Mouse (Mus musculus) limb, embryonic 11.5 days (tissue): ENCODE data around the gene Rarres2. TPM values are rescaled to one million over a fixed set of nuclear protein-coding genes. Genes with fewer than 3 reads are reported as not detected.

Experiments used
- ATAC-seq: fragments of 200-750 bp; cut with Nextera tagmentation; 2 replicates; pipeline ENCODE4 v1.8.0; 2017; ENCODE audit warnings: low read depth; ENCODE audit not compliant: insufficient number of reproducible peaks, low FRiP score, low TSS enrichment
- DNase-seq: peaks from one replicate; pipeline ENCODE4 v3.0.0-alpha.2; 2015; ENCODE audit warnings: low spot score
- H3K27ac ChIP-seq: fragments of 300-500 bp; sonication (generic); replicated peaks from 2 replicates; pipeline ENCODE4 v1.5.1; 2014; ENCODE audit warnings: low read depth, mild to moderate bottlenecking, low read length
- H3K27me3 ChIP-seq: fragments of 300-500 bp; sonication (generic); 2 replicates; pipeline ENCODE4 v1.6.1; 2014; ENCODE audit warnings: mild to moderate bottlenecking, low read length, mixed read lengths; ENCODE audit not compliant: control insufficient read depth, insufficient read depth
- H3K36me3 ChIP-seq: fragments of 300-500 bp; sonication (generic); 2 replicates; pipeline ENCODE4 v1.6.1; 2014; ENCODE audit warnings: mild to moderate bottlenecking, low read length, moderate library complexity, mixed read lengths; ENCODE audit not compliant: control insufficient read depth, insufficient read depth
- H3K4me1 ChIP-seq: fragments of 300-500 bp; sonication (generic); 2 replicates; pipeline ENCODE4 v1.6.1; 2014; ENCODE audit warnings: low read length, mixed read lengths; ENCODE audit not compliant: control insufficient read depth, insufficient read depth
- H3K4me2 ChIP-seq: fragments of 300-500 bp; sonication (generic); 2 replicates; pipeline ENCODE4 v1.6.1; 2014; ENCODE audit warnings: low read depth, mild to moderate bottlenecking, moderate library complexity; ENCODE audit not compliant: severe bottlenecking
- H3K4me3 ChIP-seq: fragments of 300-500 bp; sonication (generic); 2 replicates; pipeline ENCODE4 v1.5.1; 2014; ENCODE audit warnings: low read depth, low read length
- H3K9ac ChIP-seq: fragments of 300-500 bp; sonication (generic); 2 replicates; pipeline ENCODE4 v1.6.1; 2014; ENCODE audit warnings: mild to moderate bottlenecking, low read length
- H3K9me3 ChIP-seq: fragments of 300-500 bp; sonication (generic); 2 replicates; pipeline ENCODE4 v1.6.1; 2016; ENCODE audit warnings: low read length; ENCODE audit not compliant: control insufficient read depth
- WGBS: fragments of 180-500 bp; shearing (Covaris S2); extraction: QIAGEN DNeasy Blood & Tissue Kit; methylation state at CpG from one replicate; pipeline ENCODE4 v1.1.7; 2014; 5-methylcytosine and 5-hydroxymethylcytosine counted together
- polyA plus RNA-seq: library from polyadenylated mRNA; unstranded; fragments of >200 nt; fragmentation: Nextera tagmentation; extraction: Ambion mirVana; gene quantifications from 2 replicates; pipeline ENCODE4 v1.2.1, GENCODE M21; 2014

The Rarres2 gene
- polyA plus RNA-seq, 1 experiment from 2014 or later: 5.6 TPM

DNA sequence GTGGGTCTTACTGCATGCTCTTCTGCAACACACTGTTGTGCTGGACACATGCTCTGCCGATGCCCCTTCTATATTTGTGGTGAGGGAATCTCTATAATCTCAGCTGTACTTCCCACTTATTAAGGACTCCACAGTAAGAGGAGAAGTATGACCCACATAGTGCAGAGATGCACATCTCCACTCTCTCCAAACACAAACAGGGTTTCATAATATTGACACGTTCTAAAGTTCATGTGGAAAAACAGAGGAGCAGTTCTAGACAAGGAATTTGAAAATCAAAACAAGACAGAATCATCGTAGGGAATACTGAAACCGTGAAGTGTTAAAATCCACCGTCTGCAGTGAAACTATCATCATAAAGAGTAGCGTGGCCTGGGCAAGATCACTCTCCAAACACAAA is 19.3 kb upstream of the Rarres2 start:
- Histone ChIP-seq H3K9ac (no peak overlapping the region), H3K36me3 (peaks cover 12% of the 10 kb centered on the region), H3K4me3 (no peak overlapping the region), H3K4me2 (no peak overlapping the region), H3K4me1 (peaks cover 12% of the 10 kb centered on the region), H3K27ac (no peak overlapping the region), H3K9me3 (peaks cover 9% of the 10 kb centered on the region), H3K27me3 (no peaks in the 10 kb centered on the region)
- WGBS: 90% methylated on average over 6 of the region's 6 CpGs
- DNase-seq (no peak), ATAC-seq (no peak)

DNA sequence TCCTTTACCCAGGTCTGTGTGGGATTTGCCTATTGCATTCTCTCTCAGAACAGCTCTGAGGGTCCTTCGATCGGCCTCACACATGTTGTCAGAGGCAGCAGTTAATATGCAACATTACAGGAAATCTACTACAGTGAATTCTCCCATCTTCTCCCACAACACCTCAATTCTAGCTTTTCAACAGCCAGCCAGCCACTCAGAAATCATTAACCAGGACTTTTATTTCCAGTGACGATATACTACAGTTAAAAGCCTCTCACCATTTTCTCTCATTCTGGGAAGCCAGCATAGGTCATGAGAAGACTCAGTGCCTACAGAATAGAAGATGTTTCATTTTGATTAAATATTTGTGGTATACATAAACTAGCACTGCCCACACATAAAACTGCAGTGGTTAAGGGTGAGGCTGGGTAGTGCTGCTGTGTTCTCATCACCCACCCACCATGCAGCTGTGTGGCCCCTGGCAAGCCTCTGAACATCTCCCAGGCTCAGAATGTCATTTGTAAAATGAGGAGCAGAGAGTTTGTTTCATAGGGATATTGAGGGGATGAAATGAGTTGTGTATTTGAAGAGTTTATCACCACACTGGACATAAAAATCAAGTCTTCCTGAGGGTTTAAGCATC is 18.7 kb upstream of the Rarres2 start:
- Histone ChIP-seq H3K27ac (no peak overlapping the region), H3K36me3 (peaks cover 6% of the 10 kb centered on the region), H3K4me1 (peaks cover 12% of the 10 kb centered on the region), H3K27me3 (no peaks in the 10 kb centered on the region), H3K4me2 (no peak overlapping the region), H3K9me3 (peaks cover 4% of the 10 kb centered on the region), H3K9ac (no peak overlapping the region), H3K4me3 (no peak overlapping the region)
- 97% methylated on average over 3 of the region's 3 CpGs for WGBS
- no peak for DNase-seq
- ATAC-seq: no peak

DNA sequence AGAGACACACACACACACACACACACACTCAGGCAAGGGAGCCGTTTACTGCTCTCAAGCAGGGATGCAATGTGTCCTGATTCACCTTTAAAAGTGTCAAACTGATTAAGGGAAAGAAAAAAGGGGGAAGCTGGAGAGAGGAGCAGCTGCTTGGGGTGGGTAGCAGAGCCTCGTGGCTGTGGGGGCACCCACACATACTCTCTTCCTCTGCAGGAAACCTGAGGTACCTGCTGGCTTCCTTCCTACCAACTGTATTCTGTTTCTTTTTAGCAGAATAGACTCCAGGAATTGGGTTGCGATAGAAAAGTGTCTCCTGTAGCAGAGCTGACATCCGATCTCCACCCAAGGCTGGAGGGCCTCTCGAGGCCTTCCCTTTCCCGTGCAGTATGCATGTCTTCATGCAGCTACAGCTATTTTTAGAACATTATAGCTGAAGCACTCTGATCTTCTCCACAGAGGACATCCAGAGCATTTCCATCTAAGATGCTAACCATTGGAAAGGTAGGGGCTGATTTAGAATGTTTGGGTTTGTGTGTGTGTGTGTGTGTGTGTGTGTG is 16.7 kb upstream of the Rarres2 start, which contains the start of gene Gm45021:
Gene Gm45021, plus strand, starts transcription at position 417 of the 557 bp plus-strand sequence.
- H3K4me2 ChIP-seq: no peak within 1 kb of the TSS
- H3K27ac ChIP-seq: no peak within 1 kb of the TSS
- no peaks in the 10 kb centered on the region for H3K9me3 ChIP-seq
- no peak for DNase-seq
- peaks cover 2% of the 10 kb centered on the region; the same call in 1 of the 2 replicates for H3K4me1 ChIP-seq
- WGBS: 43% methylated on average over 6 of the region's 6 CpGs
- no peaks in the 10 kb centered on the region for H3K27me3 ChIP-seq
- no peak for ATAC-seq
- no peaks in the 10 kb centered on the region for H3K36me3 ChIP-seq
- H3K9ac ChIP-seq: no peak within 1 kb of the TSS; the same call in 1 of the 2 replicates
- no peak within 1 kb of the TSS for H3K4me3 ChIP-seq

DNA sequence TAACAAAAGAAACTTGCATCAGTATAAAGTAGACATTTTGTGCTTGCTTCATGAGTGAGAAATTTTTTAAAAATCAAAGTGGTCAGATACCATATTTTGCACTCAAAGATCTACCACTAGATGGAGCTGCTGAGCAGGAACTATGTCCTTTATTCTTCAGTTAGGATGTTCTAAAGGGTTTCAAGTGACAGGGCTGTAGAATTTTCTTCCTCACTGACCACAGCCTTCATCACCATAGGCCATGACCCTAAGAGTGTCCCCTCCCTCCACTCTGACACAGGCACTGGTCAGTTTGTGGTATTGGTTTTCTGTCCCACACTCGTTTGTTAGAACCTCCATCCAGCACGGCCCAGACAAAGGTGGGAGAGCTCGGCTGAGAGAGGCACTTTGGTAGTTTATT is 9.4 kb upstream of the Rarres2 start:
- no peaks in the 10 kb centered on the region for H3K27me3 ChIP-seq
- ATAC-seq (no peak), DNase-seq (peak; percentile 50)
- WGBS: 75% methylated on average over 3 of the region's 3 CpGs
- H3K36me3 ChIP-seq: no peaks in the 10 kb centered on the region
- H3K9ac ChIP-seq: no peak overlapping the region
- no peak overlapping the region for H3K4me3 ChIP-seq
- H3K27ac ChIP-seq: no peak overlapping the region
- no peak overlapping the region for H3K4me2 ChIP-seq
- H3K9me3 ChIP-seq: no peaks in the 10 kb centered on the region
- H3K4me1 ChIP-seq: no peaks in the 10 kb centered on the region

DNA sequence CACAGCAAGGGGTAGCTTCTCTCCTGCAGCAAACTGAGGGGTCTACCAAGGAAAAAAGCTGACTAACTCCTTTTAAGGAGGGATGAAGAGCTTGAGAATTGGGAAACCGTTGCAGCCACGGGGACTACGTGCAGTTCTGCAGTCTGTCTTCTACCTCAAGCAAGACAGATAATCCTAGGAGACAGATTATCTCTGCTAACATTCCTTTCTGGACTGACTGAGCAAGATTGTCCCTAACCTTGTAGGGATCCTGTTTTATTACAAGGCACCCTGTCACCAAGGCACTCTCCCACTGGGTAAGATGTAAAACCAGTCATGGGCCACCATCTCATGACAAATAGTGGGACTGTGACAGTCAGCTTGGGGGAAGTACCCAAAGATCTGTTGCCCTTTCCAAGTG is 8.7 kb upstream of the Rarres2 start:
- DNase-seq (no peak), ATAC-seq (no peak)
- H3K27ac ChIP-seq: no peak overlapping the region
- H3K4me3 ChIP-seq: no peak overlapping the region
- no peak overlapping the region for H3K4me2 ChIP-seq
- H3K9me3 ChIP-seq: no peaks in the 10 kb centered on the region
- H3K9ac ChIP-seq: no peak overlapping the region
- H3K36me3 ChIP-seq: no peaks in the 10 kb centered on the region
- no peaks in the 10 kb centered on the region for H3K4me1 ChIP-seq
- WGBS: 54% methylated on average over 3 of the region's 3 CpGs
- H3K27me3 ChIP-seq: no peaks in the 10 kb centered on the region

DNA sequence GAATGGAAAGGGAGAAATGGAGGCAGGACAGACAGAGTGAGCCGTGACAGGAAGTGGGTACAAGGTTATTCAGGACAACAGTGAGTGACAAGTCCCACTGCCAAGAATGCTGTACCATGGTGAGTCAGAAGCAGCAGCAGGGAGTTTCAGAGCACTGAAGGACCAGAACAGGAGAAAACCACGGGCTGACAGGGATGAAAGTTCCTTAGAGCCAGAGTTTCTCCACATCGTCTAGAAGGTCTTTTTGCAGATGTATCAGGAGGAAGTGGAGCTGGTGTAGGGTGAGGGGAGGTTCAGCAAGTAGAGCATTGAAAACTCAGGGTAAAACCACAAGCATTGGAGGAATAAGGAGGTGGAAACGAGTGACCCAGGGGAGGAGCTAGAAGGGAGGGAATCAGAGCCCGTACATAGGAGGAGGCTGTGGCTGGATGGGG is 6.6 kb upstream of the Rarres2 start:
- DNase-seq (no peak), ATAC-seq (no peak)
- H3K9ac ChIP-seq: no peak overlapping the region
- no peaks in the 10 kb centered on the region for H3K9me3 ChIP-seq
- H3K36me3 ChIP-seq: no peaks in the 10 kb centered on the region
- H3K4me1 ChIP-seq: no peaks in the 10 kb centered on the region
- H3K27me3 ChIP-seq: no peaks in the 10 kb centered on the region
- H3K4me3 ChIP-seq: no peak overlapping the region
- H3K27ac ChIP-seq: no peak overlapping the region
- no peak overlapping the region for H3K4me2 ChIP-seq
- 39% methylated on average over 5 of the region's 5 CpGs for WGBS

DNA sequence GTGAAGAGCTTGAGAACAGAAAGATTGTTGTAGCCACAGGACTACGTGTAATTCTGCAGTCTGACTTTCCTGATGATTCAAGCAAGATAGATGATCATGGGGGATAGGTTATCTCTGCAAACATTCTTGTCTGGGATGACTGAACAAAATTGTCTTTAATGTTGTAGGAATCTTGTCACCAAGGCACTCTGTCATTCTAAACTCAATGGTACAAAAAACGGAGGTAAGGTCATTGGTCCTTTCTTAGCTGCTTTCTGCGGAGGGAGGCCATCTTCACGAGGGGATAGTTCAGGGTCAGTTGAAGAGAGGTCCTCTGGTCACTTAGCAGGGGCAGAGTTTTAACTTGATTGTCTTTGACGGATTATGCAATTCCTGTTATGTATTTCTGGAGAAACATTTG is 6.1 kb upstream of the Rarres2 start:
- Histone ChIP-seq H3K27me3 (no peaks in the 10 kb centered on the region), H3K27ac (no peak overlapping the region), H3K4me2 (no peak overlapping the region), H3K4me3 (no peak overlapping the region), H3K4me1 (no peaks in the 10 kb centered on the region), H3K36me3 (no peaks in the 10 kb centered on the region), H3K9ac (no peak overlapping the region), H3K9me3 (no peaks in the 10 kb centered on the region)
- ATAC-seq: no peak
- DNase-seq: no peak
- 47% methylated on average over 5 of the region's 5 CpGs for WGBS

DNA sequence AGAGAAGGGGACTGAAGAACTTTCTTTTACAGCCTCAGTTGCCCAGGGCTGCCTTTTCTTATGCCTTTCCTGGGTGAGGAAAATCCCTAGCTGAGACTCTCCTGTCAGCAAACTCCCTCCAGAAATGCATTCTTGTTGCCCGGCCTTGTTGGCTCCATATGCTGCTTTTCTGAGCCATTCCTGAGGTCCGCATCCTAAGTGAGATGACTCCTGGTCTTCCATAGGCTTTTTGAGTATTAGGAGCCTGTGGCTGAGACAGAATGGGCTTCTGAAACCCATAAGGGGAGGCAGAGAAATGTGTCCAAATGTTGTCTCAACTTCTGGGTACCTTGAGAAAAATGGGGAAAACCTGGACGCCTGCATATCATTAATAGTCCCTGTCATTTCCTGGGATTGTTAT is 1.4 kb upstream of the Rarres2 start:
- no peak for ATAC-seq
- peaks cover 5% of the 10 kb centered on the region for H3K4me1 ChIP-seq

More for the DNA sequence above, 1.4 kb upstream of the Rarres2 start:
- DNase-seq: no peak
- H3K4me3 ChIP-seq: no peak overlapping the region
- H3K4me2 ChIP-seq: no peak overlapping the region
- 68% methylated on average over 3 of the region's 3 CpGs for WGBS
- H3K27ac ChIP-seq: no peak overlapping the region
- H3K9me3 ChIP-seq: no peaks in the 10 kb centered on the region
- no peaks in the 10 kb centered on the region for H3K27me3 ChIP-seq
- no peak overlapping the region for H3K9ac ChIP-seq
- H3K36me3 ChIP-seq: no peaks in the 10 kb centered on the region
